Mouse (Mus musculus): ENCODE measurements around the gene BC048507. TPM values are rescaled to one million over a fixed set of nuclear protein-coding genes. Genes with fewer than 3 reads are reported as not detected.
"Not testable (repeated sequence)": the region's sequence is repeated elsewhere in the genome, so short reads cannot be mapped to it uniquely, and the experiment has no call there.

The BC048507 gene
- polyA plus RNA-seq, 1 experiment: 0.21 TPM

DNA sequence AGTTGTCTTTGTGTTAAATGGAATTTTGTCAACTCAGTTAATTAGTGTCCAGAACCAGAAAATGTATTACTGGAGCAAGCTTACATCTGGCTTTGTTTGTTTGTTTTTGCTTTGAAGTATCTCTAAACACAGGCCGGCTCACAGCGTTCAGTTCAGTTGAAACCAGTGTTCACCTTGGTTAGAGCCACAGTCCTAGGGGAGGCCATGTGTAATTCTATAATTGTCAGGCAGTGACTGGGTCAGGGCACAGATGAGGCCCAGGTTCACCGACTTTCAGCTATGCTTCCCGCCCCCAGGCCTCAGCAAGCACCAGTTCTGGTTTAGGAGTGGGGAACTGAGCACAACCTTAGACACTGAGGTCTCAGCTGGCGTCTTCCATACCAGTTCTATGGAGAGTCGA is 10.0 kb upstream of the BC048507 start:
- no peak overlapping the region for H3K4me3 ChIP-seq (ENCODE audit: insufficient read depth, low read length)
- H3K27ac ChIP-seq (ENCODE audit: insufficient read depth, low read length): no peak overlapping the region
- TF ChIP-seq POLR2A (IDR thresholded peaks at IDR 0.05; ENCODE audit: extremely low read depth, insufficient read depth, low read length): no peak
- no peak for TF ChIP-seq CTCF (IDR thresholded peaks at IDR 0.05; ENCODE audit: extremely low read depth, insufficient read depth, low read length)
- no peaks in the 10 kb centered on the region for H3K4me1 ChIP-seq (ENCODE audit: control insufficient read depth, insufficient read depth, low read length)

DNA sequence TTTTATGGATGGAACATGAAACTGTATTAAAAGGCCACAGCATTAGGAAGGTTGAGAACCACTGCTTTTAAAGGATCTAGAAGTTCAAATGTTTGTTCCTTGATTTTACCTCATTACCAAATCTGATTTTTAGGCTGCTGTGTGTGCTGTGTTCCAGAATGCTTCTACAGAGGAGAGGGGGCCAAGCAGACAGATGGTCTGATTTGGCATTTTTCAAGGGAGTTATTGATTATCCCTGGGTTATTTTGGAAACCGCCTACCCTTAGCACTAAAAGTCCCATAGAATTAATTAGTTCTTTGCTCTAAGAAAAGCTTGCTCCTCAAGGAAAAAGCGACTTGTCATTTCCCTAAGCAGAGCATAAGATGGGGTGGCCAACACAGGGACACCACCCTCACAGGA is 9.1 kb upstream of the BC048507 start:
- Histone ChIP-seq H3K27ac (ENCODE audit: insufficient read depth, low read length) (no peak overlapping the region), H3K4me3 (ENCODE audit: insufficient read depth, low read length) (no peak overlapping the region), H3K4me1 (ENCODE audit: control insufficient read depth, insufficient read depth, low read length) (no peaks in the 10 kb centered on the region)
- TF ChIP-seq CTCF (IDR thresholded peaks at IDR 0.05; ENCODE audit: extremely low read depth, insufficient read depth, low read length) (no peak), POLR2A (IDR thresholded peaks at IDR 0.05; ENCODE audit: extremely low read depth, insufficient read depth, low read length) (no peak)

- Histone ChIP-seq H3K27ac (ENCODE audit: insufficient read depth, low read length) (no peak overlapping the region), H3K4me1 (ENCODE audit: control insufficient read depth, insufficient read depth, low read length) (no peaks in the 10 kb centered on the region), H3K4me3 (ENCODE audit: insufficient read depth, low read length) (no peak overlapping the region)
- TF ChIP-seq POLR2A (IDR thresholded peaks at IDR 0.05; ENCODE audit: extremely low read depth, insufficient read depth, low read length) (no peak), CTCF (IDR thresholded peaks at IDR 0.05; ENCODE audit: extremely low read depth, insufficient read depth, low read length) (no peak)
These were observed 5.8 kb upstream of the BC048507 start for GRCm38 (mm10) chr13:67857317-67857716.

GRCm38 (mm10) chr13:67862508-67862907 is 618 bp upstream of the BC048507 start:
- Histone ChIP-seq H3K27ac (ENCODE audit: insufficient read depth, low read length) (no peak overlapping the region), H3K4me3 (ENCODE audit: insufficient read depth, low read length) (no peak overlapping the region), H3K4me1 (ENCODE audit: control insufficient read depth, insufficient read depth, low read length) (no peaks in the 10 kb centered on the region)
- TF ChIP-seq POLR2A (IDR thresholded peaks at IDR 0.05; ENCODE audit: extremely low read depth, insufficient read depth, low read length) (no peak), CTCF (IDR thresholded peaks at IDR 0.05; ENCODE audit: extremely low read depth, insufficient read depth, low read length) (no peak)

DNA sequence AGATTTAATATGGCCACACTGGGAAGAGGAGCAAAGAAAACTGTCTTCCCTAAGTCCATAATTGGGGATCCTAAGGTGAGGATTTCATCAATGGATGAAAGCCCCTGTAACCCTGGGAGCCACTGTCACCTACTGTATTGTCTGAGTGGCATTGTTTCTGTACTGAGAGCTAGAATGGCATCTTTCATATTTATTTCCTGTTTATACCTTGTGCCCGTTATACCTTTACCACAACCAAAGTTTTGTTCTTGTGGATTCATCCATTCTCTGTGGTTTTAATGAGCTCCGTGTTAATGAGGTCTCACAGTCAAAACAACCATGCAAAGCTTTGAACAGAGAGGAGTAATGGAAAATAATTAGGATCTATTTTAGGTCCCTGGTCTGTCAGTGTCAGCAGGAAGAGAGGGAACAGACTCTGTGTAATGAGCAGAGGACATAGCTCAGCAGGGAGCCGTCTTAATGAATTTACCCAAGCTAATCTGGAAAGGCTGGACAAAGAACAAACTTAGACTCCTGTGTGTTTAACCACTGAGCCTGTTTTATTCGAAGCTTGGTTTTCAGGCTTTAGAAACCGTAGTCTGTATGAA is 1.7 kb downstream of the BC048507 start:
- Histone ChIP-seq H3K27ac (ENCODE audit: insufficient read depth, low read length) (no peak overlapping the region), H3K4me1 (ENCODE audit: control insufficient read depth, insufficient read depth, low read length) (no peaks in the 10 kb centered on the region), H3K4me3 (ENCODE audit: insufficient read depth, low read length) (no peak overlapping the region)
- no peak for TF ChIP-seq POLR2A (IDR thresholded peaks at IDR 0.05; ENCODE audit: extremely low read depth, insufficient read depth, low read length)
- no peak for TF ChIP-seq CTCF (IDR thresholded peaks at IDR 0.05; ENCODE audit: extremely low read depth, insufficient read depth, low read length)

DNA sequence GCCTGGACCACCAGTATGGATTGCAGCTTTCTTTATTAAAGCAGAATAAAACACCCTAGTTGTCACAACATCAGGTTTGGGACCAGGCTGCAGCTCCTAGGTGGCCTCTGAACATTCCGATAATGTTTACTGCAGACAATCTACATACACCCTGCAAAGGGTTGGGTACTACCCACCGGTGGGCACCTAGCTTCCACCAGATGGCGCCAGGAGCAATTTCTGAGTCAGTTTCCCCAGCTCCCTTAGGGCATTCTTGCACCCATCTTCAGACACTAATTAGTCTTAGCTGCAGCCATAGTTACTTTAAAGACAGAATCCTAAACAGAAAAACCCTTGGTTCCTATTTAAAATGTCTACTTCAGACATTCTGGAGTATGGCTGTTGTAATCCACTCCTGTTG is 4.8 kb downstream of the BC048507 start:
- H3K4me1 ChIP-seq (ENCODE audit: control insufficient read depth, insufficient read depth, low read length): no peaks in the 10 kb centered on the region
- TF ChIP-seq CTCF (IDR thresholded peaks at IDR 0.05; ENCODE audit: extremely low read depth, insufficient read depth, low read length) (no peak), POLR2A (IDR thresholded peaks at IDR 0.05; ENCODE audit: extremely low read depth, insufficient read depth, low read length) (no peak)
- H3K4me3 ChIP-seq (ENCODE audit: insufficient read depth, low read length): no peak overlapping the region
- H3K27ac ChIP-seq (ENCODE audit: insufficient read depth, low read length): no peak overlapping the region

DNA sequence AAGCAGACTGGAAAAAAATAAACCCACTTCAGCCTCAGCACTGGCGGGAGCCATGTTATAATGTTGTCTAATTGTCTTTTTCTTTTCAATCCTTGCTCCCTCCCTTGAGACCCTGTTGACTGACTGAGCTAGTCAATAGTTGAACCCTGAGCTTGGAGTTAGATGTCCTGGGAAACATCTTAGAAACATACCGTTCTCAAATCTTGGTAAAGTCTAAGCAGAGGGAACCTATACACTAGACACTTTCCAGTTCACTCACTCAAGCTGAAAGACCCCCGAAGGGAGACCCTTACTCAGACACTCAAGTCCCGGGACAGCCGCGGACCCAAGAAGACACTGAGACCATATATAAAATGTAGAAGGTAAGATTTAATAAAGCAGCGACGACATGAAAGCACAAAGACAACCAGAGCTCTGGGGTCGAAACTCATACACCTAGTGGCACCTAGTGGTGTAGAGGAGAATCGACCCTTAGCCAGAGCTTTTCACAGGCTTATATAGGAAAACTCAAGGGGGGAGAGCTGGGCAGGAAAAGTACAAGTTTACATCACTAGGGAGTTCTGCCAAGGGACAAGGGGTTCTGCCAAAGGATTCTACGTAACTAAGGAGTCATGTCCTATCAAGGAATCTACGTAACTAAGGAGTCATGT is 13.0 kb downstream of the BC048507 start:
- H3K27ac ChIP-seq (ENCODE audit: insufficient read depth, low read length); H3K4me1 ChIP-seq (ENCODE audit: control insufficient read depth, insufficient read depth, low read length); H3K4me3 ChIP-seq (ENCODE audit: insufficient read depth, low read length): not testable (repeated sequence)

- TF ChIP-seq CTCF (IDR thresholded peaks at IDR 0.05; ENCODE audit: extremely low read depth, insufficient read depth, low read length): no peak
- no peak for TF ChIP-seq POLR2A (IDR thresholded peaks at IDR 0.05; ENCODE audit: extremely low read depth, insufficient read depth, low read length)
- Histone ChIP-seq H3K27ac (ENCODE audit: insufficient read depth, low read length) (no peak overlapping the region), H3K4me3 (ENCODE audit: insufficient read depth, low read length) (no peak overlapping the region)
These were observed 13.7 kb downstream of the BC048507 start for GRCm38 (mm10) chr13:67876699-67877254.

GRCm38 (mm10) chr13:67883966-67884365 is 20.8 kb downstream of the BC048507 start:
- no peak overlapping the region for H3K4me3 ChIP-seq (ENCODE audit: insufficient read depth, low read length)
- no peak overlapping the region for H3K27ac ChIP-seq (ENCODE audit: insufficient read depth, low read length)
- H3K4me1 ChIP-seq (ENCODE audit: control insufficient read depth, insufficient read depth, low read length): no peaks in the 10 kb centered on the region
- TF ChIP-seq POLR2A (IDR thresholded peaks at IDR 0.05; ENCODE audit: extremely low read depth, insufficient read depth, low read length) (no peak), CTCF (IDR thresholded peaks at IDR 0.05; ENCODE audit: extremely low read depth, insufficient read depth, low read length) (no peak)

More at GRCm38 (mm10) chr13:67876699-67877254, 13.7 kb downstream of the BC048507 start:
- H3K4me1 ChIP-seq (ENCODE audit: control insufficient read depth, insufficient read depth, low read length): no peaks in the 10 kb centered on the region; the same call in 1 of the 2 replicates

- no peak for TF ChIP-seq CTCF (IDR thresholded peaks at IDR 0.05; ENCODE audit: extremely low read depth, insufficient read depth, low read length)
- no peak for TF ChIP-seq POLR2A (IDR thresholded peaks at IDR 0.05; ENCODE audit: extremely low read depth, insufficient read depth, low read length)
- H3K27ac ChIP-seq (ENCODE audit: insufficient read depth, low read length): no peak overlapping the region
- H3K4me3 ChIP-seq (ENCODE audit: insufficient read depth, low read length): no peak overlapping the region
- no peaks in the 10 kb centered on the region for H3K4me1 ChIP-seq (ENCODE audit: control insufficient read depth, insufficient read depth, low read length)
These were observed 46.6 kb downstream of the BC048507 start for GRCm38 (mm10) chr13:67909759-67910158.

Other genes with a start within 250 kb of the BC048507 start
- gene Gm49345, start 225.6 kb upstream of the BC048507 start, polyA plus RNA-seq (2012; rRNA removed): not detected in 2 replicates
- 3.8 and 4.4 TPM in 2 replicates for gene Zfp729a, start 225.5 kb upstream of the BC048507 start, polyA plus RNA-seq (2012; rRNA removed)
- gene Zfp738, start 176.3 kb upstream of the BC048507 start, polyA plus RNA-seq (2012; rRNA removed): 11.9 and 13.8 TPM in 2 replicates
- 4.8 and 5.1 TPM in 2 replicates for gene Zfp65, start 134.2 kb upstream of the BC048507 start, polyA plus RNA-seq (2012; rRNA removed)
- 3.6 and 3.7 TPM in 2 replicates for gene Zfp85, start 108.1 kb upstream of the BC048507 start, polyA plus RNA-seq (2012; rRNA removed)
- 3.1 and 3.2 TPM in 2 replicates for gene Zfp493, start 83.6 kb upstream of the BC048507 start, polyA plus RNA-seq (2012; rRNA removed)
- 4.4 and 5.8 TPM in 2 replicates for gene Zfp273, start 49.6 kb upstream of the BC048507 start, polyA plus RNA-seq (2012; rRNA removed)
- gene Gm10037, start 32.2 kb upstream of the BC048507 start, polyA plus RNA-seq (2012; rRNA removed): 16.6 and 18.0 TPM in 2 replicates